Mouse (Mus musculus) ZHBTc4 (cell line): ENCODE data around the gene Gdf10.
A peak's percentile ranks its signal among the peaks of the same experiment; 100 is the strongest.

Experiments
- DNase-seq: peaks from one replicate; pipeline ENCODE4 v3.0.0-alpha.2; 2011; ENCODE audit warnings: low read depth, low spot score

Gene Gdf10

DNA sequence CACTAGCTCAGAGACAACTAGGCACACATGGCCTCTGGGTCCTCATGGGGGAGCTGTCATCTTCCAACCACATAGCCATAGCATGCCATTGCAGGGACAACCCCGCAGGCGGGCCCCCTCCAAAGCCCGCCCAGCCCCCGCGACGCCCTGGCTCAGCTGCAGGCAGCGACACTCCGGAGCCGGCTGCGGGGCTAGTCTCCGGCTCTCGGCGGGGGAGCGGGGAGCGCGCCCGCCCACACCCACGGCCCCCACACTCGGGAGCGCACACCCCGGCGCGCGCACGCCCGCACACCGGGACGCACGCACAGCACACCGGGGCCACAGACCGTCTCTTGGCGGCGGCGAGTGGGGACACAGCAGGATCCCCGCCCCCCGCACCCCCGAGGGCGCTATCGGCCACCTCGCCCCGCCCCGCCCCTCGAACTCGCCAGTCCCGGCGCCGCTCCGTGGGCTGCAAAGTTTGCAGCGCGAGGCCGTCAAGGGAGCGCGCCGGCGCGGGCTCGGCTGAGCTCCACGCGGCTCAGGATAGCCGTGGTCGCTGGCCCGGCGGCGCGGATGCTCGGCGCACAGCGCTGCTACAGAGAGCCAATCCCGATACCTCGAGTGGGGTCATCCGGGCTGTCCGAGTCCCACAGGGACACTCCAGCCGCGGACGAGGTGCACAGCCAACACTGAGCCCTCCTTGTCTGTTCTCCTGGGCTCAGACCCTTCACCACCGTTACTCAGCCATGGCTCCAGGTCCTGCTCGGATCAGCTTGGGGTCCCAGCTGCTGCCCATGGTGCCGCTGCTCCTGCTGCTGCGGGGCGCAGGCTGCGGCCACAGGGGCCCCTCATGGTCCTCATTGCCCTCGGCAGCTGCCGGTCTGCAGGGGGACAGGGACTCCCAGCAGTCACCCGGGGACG lies at the start of gene Gdf10:
Gene Gdf10 (plus strand): TSS at position 420 of the 903 bp plus-strand sequence.
- DNase-seq, result peak; percentile 57

GRCm38 (mm10) chr14:33878826-33879225 lies 44.6 kb upstream of the Gdf10 start:
- no peak for DNase-seq

GRCm38 (mm10) chr14:33880236-33880635 lies 43.2 kb upstream of the Gdf10 start:
- no peak for DNase-seq

GRCm38 (mm10) chr14:33881471-33881870 lies 41.9 kb upstream of the Gdf10 start:
- DNase-seq, result no peak

DNA sequence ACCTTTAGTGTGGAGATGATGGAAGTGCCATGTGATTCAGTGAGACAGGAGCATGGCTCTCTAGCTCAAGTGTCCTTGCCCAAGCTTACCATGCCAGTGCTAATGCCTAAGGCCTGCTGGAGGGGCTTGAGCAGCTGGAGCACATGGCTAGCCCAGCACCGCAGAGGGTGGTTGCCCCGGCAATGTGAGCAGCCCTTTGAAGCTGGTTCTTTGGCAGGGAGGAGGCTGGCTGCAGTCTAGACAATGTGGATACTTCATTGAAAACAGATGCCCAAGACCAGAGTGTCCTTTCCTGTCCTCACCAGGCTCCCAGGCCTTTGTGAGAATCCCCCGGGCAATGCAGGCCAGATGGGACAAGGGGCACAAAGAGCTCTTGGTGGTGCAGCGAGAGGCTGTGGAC lies 40.3 kb upstream of the Gdf10 start:
- no peak for DNase-seq

- no peak for DNase-seq
Observed at GRCm38 (mm10) chr14:33885466-33885865, 37.9 kb upstream of the Gdf10 start.

DNA sequence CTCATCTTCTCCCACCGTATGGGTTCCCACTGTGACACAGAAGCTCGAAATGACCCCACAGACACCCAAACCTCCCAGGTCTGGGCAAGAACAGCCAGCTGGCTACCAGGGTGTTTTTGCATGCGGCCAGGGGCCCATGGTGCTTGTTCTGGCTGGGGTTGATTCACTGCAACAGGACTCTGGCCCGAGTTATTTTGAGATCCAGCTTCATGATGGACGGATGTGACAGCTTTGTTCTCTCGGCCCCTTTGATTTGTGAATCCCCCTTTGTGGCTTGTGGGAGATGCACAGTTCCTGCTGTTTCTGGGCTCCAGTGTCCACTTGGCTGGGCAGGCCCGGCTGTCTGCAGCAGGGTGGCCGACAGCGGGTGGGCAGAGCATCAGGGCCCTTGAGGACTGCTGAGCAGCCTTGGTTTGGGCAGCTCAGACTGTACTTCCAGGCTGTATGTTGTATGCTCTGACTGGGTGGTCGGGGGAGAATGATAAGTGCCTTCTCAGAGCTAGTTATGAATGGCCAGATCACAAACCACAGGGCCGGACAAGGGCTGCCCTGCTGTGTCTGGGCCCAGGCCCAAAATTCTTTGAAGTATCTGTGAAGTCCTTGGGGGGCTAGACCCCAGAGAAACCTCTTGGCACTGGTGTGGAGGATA lies 34.9 kb upstream of the Gdf10 start:
- no peak for DNase-seq

DNA sequence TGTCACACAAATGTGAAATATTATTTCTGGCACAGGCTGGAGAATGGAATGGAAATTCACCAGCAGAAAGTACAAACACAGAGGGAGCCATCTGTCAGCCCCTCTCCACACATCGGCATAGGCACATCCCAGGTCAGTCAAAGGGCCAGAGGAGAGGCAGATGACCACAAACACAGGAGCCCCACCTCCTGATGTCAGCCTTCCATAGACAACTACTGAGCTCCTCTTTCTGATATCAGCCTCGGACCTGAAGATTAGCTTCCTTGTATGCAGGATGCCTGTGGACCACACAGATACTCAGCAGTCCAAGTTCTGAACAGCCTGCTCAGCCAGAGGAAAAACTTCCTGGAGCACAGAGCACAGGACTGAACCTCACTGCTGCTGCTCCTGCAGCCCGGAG lies 33.4 kb upstream of the Gdf10 start:
- DNase-seq, result no peak

GRCm38 (mm10) chr14:33891507-33891906 lies 31.9 kb upstream of the Gdf10 start:
- DNase-seq, result no peak

- no peak for DNase-seq
Observed at GRCm38 (mm10) chr14:33895777-33896176, 27.6 kb upstream of the Gdf10 start.

DNA sequence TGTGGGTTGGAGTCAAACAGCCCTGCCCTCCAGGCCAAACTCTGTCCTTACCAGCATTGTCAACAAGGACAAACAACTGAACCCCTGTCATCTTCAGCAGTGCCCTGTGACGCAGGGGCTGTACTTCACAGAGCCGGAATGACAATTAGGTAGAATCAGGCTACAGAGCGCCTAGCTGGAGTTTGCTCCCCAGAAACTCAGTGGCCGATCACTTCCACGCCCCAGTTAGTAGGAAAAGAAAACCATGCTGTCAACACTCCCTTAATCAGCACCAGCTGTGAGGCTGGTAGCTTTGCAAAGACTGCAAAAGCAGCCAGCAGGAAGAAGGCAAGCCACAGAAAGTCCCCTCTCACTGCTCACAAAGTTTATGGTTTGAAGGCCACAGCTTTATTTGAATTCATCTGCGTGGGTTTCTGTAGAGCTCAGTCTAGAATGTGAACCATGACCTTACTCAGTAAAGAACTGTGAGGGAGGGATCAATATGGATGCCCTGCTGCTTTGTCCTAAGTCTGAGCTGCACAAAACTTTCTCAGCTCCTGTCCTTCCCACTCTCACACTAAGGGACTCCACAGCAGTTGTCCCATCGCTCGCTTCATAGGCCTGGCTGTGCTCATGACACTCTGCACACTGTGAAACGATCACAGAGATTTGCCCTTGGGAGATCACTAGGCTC lies 26.6 kb upstream of the Gdf10 start:
- DNase-seq, result no peak

- DNase-seq, result no peak
Observed at GRCm38 (mm10) chr14:33902783-33903182, 20.6 kb upstream of the Gdf10 start.

DNA sequence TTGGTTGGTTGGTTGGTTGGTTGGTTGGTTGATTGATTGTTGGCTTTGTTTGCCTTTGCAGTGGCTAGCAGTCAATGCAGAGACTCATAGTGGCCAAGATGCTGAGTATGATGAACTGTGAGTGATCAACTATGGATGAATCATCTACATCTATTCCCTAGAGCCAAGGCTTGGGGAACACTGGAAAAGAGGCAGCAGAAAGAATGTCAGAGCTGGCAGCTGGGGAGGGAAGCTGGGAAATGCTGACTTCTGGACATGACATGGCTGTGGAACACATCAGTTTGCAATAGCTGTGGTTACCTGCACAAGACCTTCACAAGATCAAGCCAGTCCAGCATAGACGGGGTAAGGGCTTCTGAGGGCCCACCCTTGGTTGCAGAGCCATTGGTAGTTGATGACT lies 20.2 kb upstream of the Gdf10 start:
- DNase-seq, result no peak

DNA sequence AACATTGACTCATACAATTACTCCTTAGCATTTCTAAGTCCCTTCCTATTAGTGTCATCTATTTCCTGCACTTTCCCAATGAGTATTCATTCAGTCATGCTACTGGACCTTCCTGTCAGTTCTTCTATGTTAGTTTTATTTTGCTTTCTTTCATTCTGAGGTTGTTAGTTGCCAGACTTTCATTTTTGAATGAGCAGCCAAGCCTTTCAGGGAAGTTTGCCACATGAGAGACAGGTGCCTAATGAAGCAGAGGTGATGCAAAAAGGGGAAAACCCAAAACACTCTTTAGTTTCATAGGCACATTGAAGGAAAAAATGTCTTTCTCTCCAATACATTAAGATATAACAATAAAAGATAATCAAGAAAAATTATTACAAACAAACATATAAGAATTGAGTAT lies 18.5 kb upstream of the Gdf10 start:
- no peak for DNase-seq

DNA sequence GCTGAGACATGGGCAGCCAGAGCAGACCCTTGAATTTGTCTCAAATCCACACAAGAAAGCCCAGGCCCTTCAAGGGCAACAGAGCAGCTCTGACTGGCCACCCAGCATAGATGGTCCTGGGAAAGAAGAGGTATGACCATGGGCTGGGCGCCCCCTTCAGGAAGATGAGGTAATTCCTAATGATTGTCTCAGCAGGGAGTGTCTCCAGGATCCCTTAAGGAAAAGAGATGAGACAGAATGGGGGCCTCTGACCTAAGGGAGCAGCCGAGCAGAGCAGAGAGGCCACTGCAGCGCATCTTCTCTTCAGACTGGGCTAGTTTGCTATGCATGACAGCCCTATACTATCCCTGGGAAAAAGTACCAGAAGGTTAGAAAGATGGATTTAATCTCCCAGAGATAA lies 9.7 kb upstream of the Gdf10 start:
- peak; percentile 43 for DNase-seq

DNA sequence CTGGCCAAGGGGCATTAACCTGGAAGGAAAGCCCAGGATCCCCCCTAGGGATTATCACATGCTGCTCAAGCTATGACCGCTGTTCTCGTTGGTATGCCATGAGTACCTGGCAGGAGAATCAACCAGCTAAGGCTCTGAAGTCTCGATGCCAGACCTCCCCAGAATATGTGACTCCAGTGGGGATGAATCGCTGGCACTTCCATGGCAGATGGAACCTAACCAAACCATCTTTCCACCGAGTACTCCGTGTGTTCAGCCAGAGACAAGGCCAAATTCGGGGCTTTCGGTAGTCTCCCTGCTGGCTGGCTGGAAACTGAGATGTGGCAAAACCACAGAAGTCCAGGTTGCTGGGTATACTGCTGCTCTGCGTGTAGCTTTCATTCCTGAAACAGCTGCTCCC lies 9.2 kb upstream of the Gdf10 start:
- DNase-seq, result no peak

DNA sequence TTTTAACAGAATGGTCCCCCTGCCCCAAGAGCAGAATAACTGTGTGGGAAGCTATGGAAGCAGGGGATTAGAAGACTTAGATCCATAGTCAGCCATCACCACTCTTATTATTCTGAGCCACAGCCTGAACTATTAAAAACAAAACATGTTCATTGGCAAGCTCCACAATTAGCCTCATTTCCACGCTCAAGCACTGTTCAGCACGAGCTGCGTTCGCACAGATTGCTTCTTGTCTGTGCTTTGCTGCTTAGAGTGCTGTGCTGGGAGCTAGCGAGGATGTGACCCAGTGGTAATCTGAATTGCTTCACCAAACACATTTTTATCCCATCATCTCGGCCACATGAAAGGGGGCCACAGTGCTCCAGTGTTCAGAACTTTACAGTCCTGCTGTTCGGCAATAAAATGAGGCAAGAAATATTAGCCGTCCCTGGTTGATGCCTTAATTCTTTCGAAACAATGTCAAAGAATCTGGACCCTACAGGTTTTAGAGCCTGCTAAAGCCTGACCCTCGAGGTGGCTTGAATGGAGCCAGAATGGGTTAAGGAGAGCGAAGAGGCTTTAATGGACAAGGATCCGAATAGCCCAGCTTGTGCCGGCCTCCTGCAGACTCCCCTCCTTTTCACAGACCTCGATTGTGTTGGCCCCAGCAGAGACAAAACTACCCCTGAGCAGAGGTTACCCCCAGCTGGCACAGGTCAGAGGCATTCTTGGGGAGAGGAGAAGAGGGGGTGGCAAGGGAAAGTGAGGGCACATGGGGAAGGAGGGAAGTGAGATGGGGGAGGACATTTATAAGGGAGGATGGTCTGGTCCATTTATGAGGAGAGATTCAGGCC lies 2.4 kb upstream of the Gdf10 start:
- no peak for DNase-seq

- DNase-seq, result no peak
Observed at GRCm38 (mm10) chr14:33922771-33923167, 618 bp upstream of the Gdf10 start.

- peak; percentile 35 for DNase-seq
Observed at GRCm38 (mm10) chr14:33931853-33932252, 8.5 kb downstream of the Gdf10 start.

DNA sequence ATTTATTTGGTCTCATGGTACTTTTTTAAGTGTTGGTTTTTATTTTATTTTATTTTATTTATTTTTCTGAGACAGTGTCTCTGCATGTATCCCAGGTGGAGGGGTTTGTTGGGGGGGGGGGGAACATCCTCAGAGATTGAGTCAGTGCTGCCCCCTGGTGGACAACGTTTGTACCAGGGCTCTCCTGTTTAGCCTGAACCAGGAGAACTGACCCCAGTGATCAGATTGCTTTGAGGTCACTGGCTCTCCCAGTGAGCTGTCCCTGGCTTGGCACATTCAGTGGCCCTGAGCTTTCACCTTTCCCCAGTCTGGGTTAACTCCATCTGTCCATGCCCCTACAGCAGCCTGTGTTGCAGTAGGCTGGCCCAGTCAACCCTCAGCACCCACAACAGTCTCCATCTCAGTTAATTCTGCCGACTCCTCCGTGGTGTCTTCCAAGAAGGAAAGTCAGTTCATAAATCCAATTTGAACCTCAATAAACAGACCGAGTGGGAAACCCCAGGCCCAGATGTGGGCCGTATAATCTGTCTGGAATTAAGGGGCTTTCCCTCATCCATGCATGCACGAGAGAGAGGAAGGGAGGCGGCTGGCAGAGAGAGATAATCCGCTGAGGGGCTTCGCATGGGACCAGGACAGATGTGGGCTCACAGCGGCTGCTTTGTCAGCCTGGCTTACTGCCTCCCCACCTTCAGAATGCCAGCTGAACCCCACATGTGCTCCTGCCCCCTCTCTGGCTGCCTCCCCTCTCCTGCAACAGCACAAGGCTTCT lies 9.7 kb downstream of the Gdf10 start:
- DNase-seq, result peak; percentile 55

- peak; percentile 70 for DNase-seq
Observed at GRCm38 (mm10) chr14:33933778-33934317, 10.5 kb downstream of the Gdf10 start.
